Mouse (Mus musculus): ENCODE measurements around the gene Gm27021.

GRCm38 (mm10) chr8:120563348-120563724 is 104.5 kb downstream of the Gm27021 start:
- no peak for TF ChIP-seq CTCF (IDR thresholded peaks at IDR 0.05; ENCODE audit: borderline replicate concordance, extremely low read depth, insufficient read depth, insufficient read length)
- no peak for TF ChIP-seq POLR2A (IDR thresholded peaks at IDR 0.05; ENCODE audit: borderline replicate concordance, extremely low read depth, insufficient read depth, insufficient read length, poor library complexity, severe bottlenecking)
